Mouse (Mus musculus) E14TG2a.4 (cell line): ENCODE measurements at regions not wholly inside any gene's neighbourhood (a gene's known extent, or its start where the extent isn't known, plus 50 kb on each side); places are given as distances from the start of the nearest gene placed in this dataset.

ENCODE experiments used
- CTCF ChIP-seq: conservative IDR thresholded peaks from 2 replicates; pipeline ENCODE4 v1.5.1; 2014; ENCODE audit warnings: low read length
- NANOG ChIP-seq: IDR thresholded peaks from 2 replicates; pipeline ENCODE4 v1.6.1; 2014; ENCODE audit warnings: borderline replicate concordance, low read length, mixed read lengths

DNA sequence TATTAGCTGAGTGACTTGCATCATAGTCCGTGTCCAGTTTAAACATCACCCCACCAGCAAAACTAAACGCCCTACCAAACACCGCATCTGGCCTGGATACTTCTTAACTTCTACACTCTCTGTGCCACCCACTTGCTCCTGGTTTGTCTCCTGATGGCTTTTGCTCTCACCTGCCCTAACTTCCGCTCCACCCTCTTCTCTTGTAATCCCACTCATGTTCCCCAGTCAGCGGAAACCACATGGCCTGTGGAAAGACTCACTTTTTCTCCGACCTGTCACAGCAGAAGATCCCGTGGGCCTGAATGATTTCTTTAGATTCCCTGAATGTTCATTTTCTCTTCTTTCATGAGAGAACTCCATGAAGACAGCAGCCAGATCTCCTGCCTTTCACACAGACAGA, 86.1 kb upstream of the Lgalsl start:
- TF ChIP-seq CTCF = no peak
- TF ChIP-seq NANOG = no peak
